Mouse (Mus musculus): Measurements from ENCODE around the gene Arhgap6. TPM values are rescaled to one million over a fixed set of nuclear protein-coding genes. Genes with fewer than 3 reads are reported as not detected.
A peak's percentile ranks its signal among the peaks of the same experiment; 100 is the strongest.

Arhgap6 gene
- total and polyA plus RNA-seq, 2 experiments from 2014 or later, result 1.3 to 2.2 TPM

- ATAC-seq (no peak), DNase-seq (ENCODE audit: low spot score) (no peak)
- H3K9me3 ChIP-seq (ENCODE audit: low read length), result no peaks in the 10 kb centered on the region
- H3K4me3 ChIP-seq (ENCODE audit: low read length), result no peak overlapping the region
- H3K27ac ChIP-seq, result no peak overlapping the region
- H3K4me2 ChIP-seq (ENCODE audit: low read depth, low read length), result peak overlapping the region; percentile 61; the same call in 1 of the 2 replicates
- WGBS, result 69% methylated on average over 4 of the region's 4 CpGs
- no peaks in the 10 kb centered on the region; the same call in 1 of the 2 replicates for H3K27me3 ChIP-seq (ENCODE audit: insufficient read depth, low read length)
- no peaks in the 10 kb centered on the region for H3K4me1 ChIP-seq (ENCODE audit: insufficient read depth, low read length)
- H3K36me3 ChIP-seq (ENCODE audit: insufficient read depth, low read length), result no peaks in the 10 kb centered on the region
- no peak overlapping the region for H3K9ac ChIP-seq (replicated peaks; ENCODE audit: low read length)
- TF ChIP-seq CTCF (IDR thresholded peaks at IDR 0.05; ENCODE audit: low read depth), result no peak
Measured at GRCm38 (mm10) chrX:169037401-169037800, 242.5 kb downstream of the Arhgap6 start.

GRCm38 (mm10) chrX:169043872-169044271, 249.0 kb downstream of the Arhgap6 start:
- H3K4me2 ChIP-seq (ENCODE audit: low read depth, low read length), result no peak overlapping the region
- DNase-seq (ENCODE audit: low spot score) (no peak), ATAC-seq (no peak)
- H3K27me3 ChIP-seq (ENCODE audit: insufficient read depth, low read length), result no peaks in the 10 kb centered on the region
- 73% methylated on average over 1 of the region's 1 CpGs for WGBS
- no peaks in the 10 kb centered on the region for H3K9me3 ChIP-seq (ENCODE audit: low read length)
- H3K9ac ChIP-seq (replicated peaks; ENCODE audit: low read length), result no peak overlapping the region
- H3K4me1 ChIP-seq (ENCODE audit: insufficient read depth, low read length), result no peaks in the 10 kb centered on the region
- H3K4me3 ChIP-seq (ENCODE audit: low read length), result no peak overlapping the region
- H3K36me3 ChIP-seq (ENCODE audit: insufficient read depth, low read length), result no peaks in the 10 kb centered on the region
- no peak for TF ChIP-seq CTCF (IDR thresholded peaks at IDR 0.05; ENCODE audit: low read depth)
- no peak overlapping the region for H3K27ac ChIP-seq

GRCm38 (mm10) chrX:169047595-169047994, 252.7 kb downstream of the Arhgap6 start:
- DNase-seq (ENCODE audit: low spot score) (no peak), ATAC-seq (no peak)
- Histone ChIP-seq H3K36me3 (ENCODE audit: insufficient read depth, low read length) (no peaks in the 10 kb centered on the region), H3K9me3 (ENCODE audit: low read length) (no peaks in the 10 kb centered on the region), H3K4me3 (ENCODE audit: low read length) (no peak overlapping the region), H3K27ac (no peak overlapping the region), H3K4me1 (ENCODE audit: insufficient read depth, low read length) (no peaks in the 10 kb centered on the region), H3K27me3 (ENCODE audit: insufficient read depth, low read length) (no peaks in the 10 kb centered on the region), H3K9ac (replicated peaks; ENCODE audit: low read length) (no peak overlapping the region), H3K4me2 (ENCODE audit: low read depth, low read length) (no peak overlapping the region)
- no peak for TF ChIP-seq CTCF (IDR thresholded peaks at IDR 0.05; ENCODE audit: low read depth)
- 65% methylated on average over 3 of the region's 3 CpGs for WGBS

GRCm38 (mm10) chrX:169049550-169049949, 254.7 kb downstream of the Arhgap6 start:
- Histone ChIP-seq H3K9me3 (ENCODE audit: low read length) (no peaks in the 10 kb centered on the region), H3K36me3 (ENCODE audit: insufficient read depth, low read length) (no peaks in the 10 kb centered on the region), H3K27ac (no peak overlapping the region), H3K4me3 (ENCODE audit: low read length) (no peak overlapping the region), H3K4me2 (ENCODE audit: low read depth, low read length) (no peak overlapping the region), H3K9ac (replicated peaks; ENCODE audit: low read length) (no peak overlapping the region), H3K27me3 (ENCODE audit: insufficient read depth, low read length) (no peaks in the 10 kb centered on the region), H3K4me1 (ENCODE audit: insufficient read depth, low read length) (no peaks in the 10 kb centered on the region)
- no peak for DNase-seq (ENCODE audit: low spot score)
- no peak for TF ChIP-seq CTCF (IDR thresholded peaks at IDR 0.05; ENCODE audit: low read depth)
- ATAC-seq, result no peak

GRCm38 (mm10) chrX:169053907-169054476, 259.1 kb downstream of the Arhgap6 start:
- no peaks in the 10 kb centered on the region for H3K27me3 ChIP-seq (ENCODE audit: insufficient read depth, low read length)
- ATAC-seq (no peak), DNase-seq (ENCODE audit: low spot score) (no peak)
- 51% methylated on average over 5 of the region's 5 CpGs for WGBS
- H3K9me3 ChIP-seq (ENCODE audit: low read length), result no peaks in the 10 kb centered on the region
- no peak for TF ChIP-seq CTCF (IDR thresholded peaks at IDR 0.05; ENCODE audit: low read depth)
- no peaks in the 10 kb centered on the region for H3K36me3 ChIP-seq (ENCODE audit: insufficient read depth, low read length)
- H3K27ac ChIP-seq, result no peak overlapping the region
- no peak overlapping the region for H3K4me3 ChIP-seq (ENCODE audit: low read length)
- H3K4me1 ChIP-seq (ENCODE audit: insufficient read depth, low read length), result no peaks in the 10 kb centered on the region
- no peak overlapping the region for H3K9ac ChIP-seq (replicated peaks; ENCODE audit: low read length)
- H3K4me2 ChIP-seq (ENCODE audit: low read depth, low read length), result no peak overlapping the region

- no peak overlapping the region for H3K4me3 ChIP-seq (ENCODE audit: low read length)
- no peak overlapping the region for H3K4me2 ChIP-seq (ENCODE audit: low read depth, low read length)
- no peaks in the 10 kb centered on the region for H3K27me3 ChIP-seq (ENCODE audit: insufficient read depth, low read length)
- DNase-seq (ENCODE audit: low spot score), result no peak
- no peak for ATAC-seq
- H3K4me1 ChIP-seq (ENCODE audit: insufficient read depth, low read length), result no peaks in the 10 kb centered on the region
- no peaks in the 10 kb centered on the region for H3K36me3 ChIP-seq (ENCODE audit: insufficient read depth, low read length)
- H3K9me3 ChIP-seq (ENCODE audit: low read length), result no peaks in the 10 kb centered on the region
- H3K27ac ChIP-seq, result no peak overlapping the region
- H3K9ac ChIP-seq (replicated peaks; ENCODE audit: low read length), result no peak overlapping the region
- TF ChIP-seq CTCF (IDR thresholded peaks at IDR 0.05; ENCODE audit: low read depth), result no peak
Measured at GRCm38 (mm10) chrX:169062555-169062954, 267.7 kb downstream of the Arhgap6 start.

GRCm38 (mm10) chrX:169065298-169065697, 270.4 kb downstream of the Arhgap6 start:
- Histone ChIP-seq H3K9me3 (ENCODE audit: low read length) (no peaks in the 10 kb centered on the region), H3K4me2 (ENCODE audit: low read depth, low read length) (no peak overlapping the region), H3K4me3 (ENCODE audit: low read length) (no peak overlapping the region), H3K9ac (replicated peaks; ENCODE audit: low read length) (no peak overlapping the region), H3K27me3 (ENCODE audit: insufficient read depth, low read length) (no peaks in the 10 kb centered on the region), H3K27ac (no peak overlapping the region), H3K4me1 (ENCODE audit: insufficient read depth, low read length) (no peaks in the 10 kb centered on the region), H3K36me3 (ENCODE audit: insufficient read depth, low read length) (no peaks in the 10 kb centered on the region)
- ATAC-seq, result no peak
- TF ChIP-seq CTCF (IDR thresholded peaks at IDR 0.05; ENCODE audit: low read depth), result no peak
- WGBS, result 66% methylated on average over 3 of the region's 3 CpGs
- no peak for DNase-seq (ENCODE audit: low spot score)
